Mouse (Mus musculus) spleen, adult 2 months (tissue): ENCODE data around the gene Heg1. TPM values are rescaled to one million over a fixed set of nuclear protein-coding genes. Genes with fewer than 3 reads are reported as not detected.

Experiments used
- DNase-seq, 2 experiments: peaks; one replicate each; pipeline versions ENCODE4 v3.0.0 to v3.0.0-alpha.2; 2012 to 2021; ENCODE audit warnings: low spot score in 2 of 2, low read depth in 1 of 2
- H3K27ac ChIP-seq: fragments of 200-500 bp; 2 replicates; pipeline ENCODE4 v1.5.1; 2012; ENCODE audit warnings: low read length, inconsistent platforms; ENCODE audit not compliant: insufficient read depth
- H3K27me3 ChIP-seq: fragments of 200-500 bp; 2 replicates; pipeline ENCODE4 v1.6.1; 2012; ENCODE audit warnings: mild to moderate bottlenecking, moderate library complexity, low read length, inconsistent platforms; ENCODE audit not compliant: control insufficient read depth, insufficient read depth
- H3K36me3 ChIP-seq: fragments of 200-500 bp; 2 replicates; pipeline ENCODE4 v1.6.1; 2012; ENCODE audit warnings: mild to moderate bottlenecking, low read length, inconsistent platforms; ENCODE audit not compliant: control insufficient read depth, insufficient read depth
- H3K4me1 ChIP-seq: fragments of 200-500 bp; 2 replicates; pipeline ENCODE4 v1.6.1; 2011; ENCODE audit warnings: inconsistent platforms; ENCODE audit not compliant: control insufficient read depth, insufficient read depth, insufficient read length
- H3K4me3 ChIP-seq: fragments of 200-500 bp; 2 replicates; pipeline ENCODE4 v1.5.1; 2011; ENCODE audit warnings: mild to moderate bottlenecking, inconsistent platforms; ENCODE audit not compliant: insufficient read depth, insufficient read length; ENCODE audit errors: extremely low read depth
- CTCF ChIP-seq: fragments of 200-500 bp; IDR thresholded peaks from 2 replicates; pipeline ENCODE4 v1.5.1; 2011; ENCODE audit warnings: mild to moderate bottlenecking, inconsistent platforms; ENCODE audit not compliant: insufficient read depth, insufficient read length, insufficient replicate concordance; ENCODE audit errors: extremely low read depth
- POLR2A ChIP-seq: fragments of 200-500 bp; IDR thresholded peaks from 2 replicates; pipeline ENCODE4 v1.6.1; 2011; ENCODE audit warnings: low read depth, low read length, inconsistent platforms
- WGBS: fragments of 180-500 bp; shearing (Covaris S2); methylation state at CpG from one replicate; pipeline ENCODE4 v1.1.7; 2018; 5-methylcytosine and 5-hydroxymethylcytosine counted together
- polyA plus RNA-seq: library from polyadenylated mRNA; depleted of rRNA; stranded (reverse); fragments of >200 nt; gene quantifications from 2 replicates; pipeline ENCODE4 v1.2.3, GENCODE M21; 2012

The Heg1 gene
- polyA plus RNA-seq, 1 experiment = 36.0 TPM

- H3K27ac ChIP-seq = no peak overlapping the region
Measured at GRCm38 (mm10) chr16:33786657-33787390, 102.7 kb downstream of the Heg1 start.

GRCm38 (mm10) chr16:33793846-33794791, 109.9 kb downstream of the Heg1 start, which contains the start of gene Muc13:
TSS of gene Muc13 (plus strand) at chr16:33794037.
- H3K4me1 ChIP-seq = no peaks in the 10 kb centered on the region
- H3K36me3 ChIP-seq = no peaks in the 10 kb centered on the region
- no peak within 1 kb of the TSS for H3K4me3 ChIP-seq
- H3K27ac ChIP-seq = no peak within 1 kb of the TSS
- 47% methylated on average over 10 of the region's 10 CpGs for WGBS
- TF ChIP-seq CTCF = no peak
- DNase-seq = no peak
- no peaks in the 10 kb centered on the region for H3K27me3 ChIP-seq

More at GRCm38 (mm10) chr16:33786657-33787390, 102.7 kb downstream of the Heg1 start:
- WGBS = 65% methylated on average over 7 of the region's 7 CpGs
- DNase-seq = no peak
- no peaks in the 10 kb centered on the region for H3K27me3 ChIP-seq
- no peaks in the 10 kb centered on the region for H3K36me3 ChIP-seq
- H3K4me3 ChIP-seq = no peak overlapping the region
- H3K4me1 ChIP-seq = peaks cover 3% of the 10 kb centered on the region; the same call in 1 of the 2 replicates
- TF ChIP-seq CTCF (no peak), POLR2A (no peak)

GRCm38 (mm10) chr16:33795106-33795505, 110.9 kb downstream of the Heg1 start:
- no peak for DNase-seq
- no peak for TF ChIP-seq POLR2A
- TF ChIP-seq CTCF = no peak
- H3K4me1 ChIP-seq = no peaks in the 10 kb centered on the region
- H3K4me3 ChIP-seq = no peak overlapping the region
- no peaks in the 10 kb centered on the region for H3K27me3 ChIP-seq
- H3K36me3 ChIP-seq = no peaks in the 10 kb centered on the region
- H3K27ac ChIP-seq = no peak overlapping the region
- 55% methylated on average over 4 of the region's 4 CpGs for WGBS

GRCm38 (mm10) chr16:33795887-33796286, 111.7 kb downstream of the Heg1 start:
- 30% methylated on average over 6 of the region's 6 CpGs for WGBS
- no peak overlapping the region for H3K27ac ChIP-seq
- H3K27me3 ChIP-seq = no peaks in the 10 kb centered on the region
- TF ChIP-seq POLR2A (no peak), CTCF (no peak)
- H3K4me3 ChIP-seq = no peak overlapping the region
- no peaks in the 10 kb centered on the region for H3K36me3 ChIP-seq
- no peaks in the 10 kb centered on the region for H3K4me1 ChIP-seq
- DNase-seq = no peak

- H3K4me3 ChIP-seq = no peak overlapping the region
- WGBS = 40% methylated on average over 3 of the region's 3 CpGs
- H3K36me3 ChIP-seq = no peaks in the 10 kb centered on the region
- TF ChIP-seq POLR2A = no peak
- TF ChIP-seq CTCF = no peak
- no peak for DNase-seq
- H3K4me1 ChIP-seq = no peaks in the 10 kb centered on the region
- no peak overlapping the region for H3K27ac ChIP-seq
- no peaks in the 10 kb centered on the region for H3K27me3 ChIP-seq
Measured at GRCm38 (mm10) chr16:33796756-33797155, 112.6 kb downstream of the Heg1 start.

- WGBS = 49% methylated on average over 5 of the region's 5 CpGs
- no peaks in the 10 kb centered on the region for H3K27me3 ChIP-seq
- DNase-seq = peak in 1 of 2 experiments; percentile 11
- no peak overlapping the region for H3K4me3 ChIP-seq
- H3K27ac ChIP-seq = no peak overlapping the region
- TF ChIP-seq POLR2A (no peak), CTCF (peak; percentile 41; the same call in 1 of the 2 replicates)
- no peaks in the 10 kb centered on the region for H3K4me1 ChIP-seq
- no peaks in the 10 kb centered on the region for H3K36me3 ChIP-seq
Measured at GRCm38 (mm10) chr16:33797860-33798259, 113.7 kb downstream of the Heg1 start.

GRCm38 (mm10) chr16:33810002-33810401, 125.8 kb downstream of the Heg1 start:
- no peak overlapping the region for H3K4me3 ChIP-seq
- no peak for DNase-seq
- no peaks in the 10 kb centered on the region for H3K36me3 ChIP-seq
- TF ChIP-seq CTCF (peak; percentile 33; the same call in 1 of the 2 replicates), POLR2A (no peak)
- WGBS = 83% methylated on average over 3 of the region's 3 CpGs
- H3K27ac ChIP-seq = no peak overlapping the region
- no peaks in the 10 kb centered on the region for H3K4me1 ChIP-seq
- H3K27me3 ChIP-seq = no peaks in the 10 kb centered on the region
